Mouse (Mus musculus) urinary bladder, adult 2 months (tissue): ENCODE measurements around the gene Rnf216. TPM values are rescaled to one million over a fixed set of nuclear protein-coding genes. Genes with fewer than 3 reads are reported as not detected.

ENCODE experiments used
- DNase-seq: peaks from one replicate; pipeline ENCODE4 v3.0.0; 2022; ENCODE audit warnings: low spot score
- polyA plus RNA-seq: library from polyadenylated mRNA; depleted of rRNA; stranded (reverse); fragments of >200 nt; gene quantifications from 2 replicates; pipeline ENCODE4 v1.2.3, GENCODE M21; 2012

The Rnf216 gene
- polyA plus RNA-seq, 1 experiment, result 25.0 TPM

- no peak for DNase-seq
Measured at GRCm38 (mm10) chr5:143101626-143102025, 11.2 kb downstream of the Rnf216 start.

- no peak for DNase-seq
Measured at GRCm38 (mm10) chr5:143095256-143095655, 17.5 kb downstream of the Rnf216 start.

- DNase-seq, result no peak
Measured at GRCm38 (mm10) chr5:143092891-143093290, 19.9 kb downstream of the Rnf216 start.

GRCm38 (mm10) chr5:143084898-143085297, 27.9 kb downstream of the Rnf216 start:
- no peak for DNase-seq

GRCm38 (mm10) chr5:143079806-143080205, 33.0 kb downstream of the Rnf216 start:
- DNase-seq, result no peak

- no peak for DNase-seq
Measured at GRCm38 (mm10) chr5:143076603-143077143, 36.1 kb downstream of the Rnf216 start.

GRCm38 (mm10) chr5:143075987-143076386, 36.8 kb downstream of the Rnf216 start:
- DNase-seq, result no peak

GRCm38 (mm10) chr5:143069048-143069447, 43.7 kb downstream of the Rnf216 start:
- no peak for DNase-seq

GRCm38 (mm10) chr5:143068382-143068781, 44.4 kb downstream of the Rnf216 start:
- DNase-seq, result no peak

GRCm38 (mm10) chr5:143066551-143066958, 46.2 kb downstream of the Rnf216 start:
- DNase-seq, result no peak

GRCm38 (mm10) chr5:143066096-143066495, 46.7 kb downstream of the Rnf216 start:
- DNase-seq, result no peak

GRCm38 (mm10) chr5:143065230-143065629, 47.6 kb downstream of the Rnf216 start:
- no peak for DNase-seq

- DNase-seq, result no peak
Measured at GRCm38 (mm10) chr5:143062251-143062650, 50.5 kb downstream of the Rnf216 start.

GRCm38 (mm10) chr5:143061511-143061910, 51.3 kb downstream of the Rnf216 start:
- DNase-seq, result no peak

- no peak for DNase-seq
Measured at GRCm38 (mm10) chr5:143060774-143061385, 51.9 kb downstream of the Rnf216 start.

- no peak for DNase-seq
Measured at GRCm38 (mm10) chr5:143059958-143060357, 52.8 kb downstream of the Rnf216 start.

GRCm38 (mm10) chr5:143059182-143059581, 53.6 kb downstream of the Rnf216 start:
- no peak for DNase-seq

- DNase-seq, result no peak
Measured at GRCm38 (mm10) chr5:143058675-143059074, 54.1 kb downstream of the Rnf216 start.

- no peak for DNase-seq
Measured at GRCm38 (mm10) chr5:143058208-143058607, 54.6 kb downstream of the Rnf216 start.

GRCm38 (mm10) chr5:143057753-143058152, 55.0 kb downstream of the Rnf216 start:
- DNase-seq, result no peak

GRCm38 (mm10) chr5:143056191-143056880, 56.5 kb downstream of the Rnf216 start:
- no peak for DNase-seq

GRCm38 (mm10) chr5:143055501-143056125, 57.2 kb downstream of the Rnf216 start:
- DNase-seq, result no peak

- DNase-seq, result no peak
Measured at GRCm38 (mm10) chr5:143054703-143055102, 58.1 kb downstream of the Rnf216 start.
